Mouse (Mus musculus) midbrain, embryonic 13.5 days (tissue): ENCODE results near the gene Rbp7. TPM values are rescaled to one million over a fixed set of nuclear protein-coding genes. Genes with fewer than 3 reads are reported as not detected.

Experiments used
- ATAC-seq: fragments of 200-750 bp; cut with Nextera tagmentation; 2 replicates; pipeline ENCODE4 v1.8.0; 2017; ENCODE audit warnings: mild to moderate bottlenecking, moderate TSS enrichment, moderate library complexity
- H3K27ac ChIP-seq: fragments of 300-500 bp; sonication (generic); 2 replicates; pipeline ENCODE4 v1.5.1; 2015; ENCODE audit warnings: inconsistent platforms, mild to moderate bottlenecking, moderate library complexity
- H3K27me3 ChIP-seq: fragments of 300-500 bp; sonication (generic); 2 replicates; pipeline ENCODE4 v1.6.1; 2015; ENCODE audit warnings: mild to moderate bottlenecking, inconsistent platforms
- H3K36me3 ChIP-seq: fragments of 300-500 bp; sonication (generic); 2 replicates; pipeline ENCODE4 v1.6.1; 2015; ENCODE audit warnings: mild to moderate bottlenecking, inconsistent platforms
- H3K4me1 ChIP-seq: fragments of 300-500 bp; sonication (generic); replicated peaks from 2 replicates; pipeline ENCODE4 v1.6.1; 2015; ENCODE audit warnings: inconsistent platforms
- H3K4me2 ChIP-seq: fragments of 300-500 bp; sonication (generic); replicated peaks from 2 replicates; pipeline ENCODE4 v1.6.1; 2015; ENCODE audit warnings: moderate library complexity, mild to moderate bottlenecking, inconsistent platforms
- H3K4me3 ChIP-seq: fragments of 300-500 bp; sonication (generic); replicated peaks from 2 replicates; pipeline ENCODE4 v1.5.1; 2015; ENCODE audit warnings: mild to moderate bottlenecking, inconsistent platforms
- H3K9ac ChIP-seq: fragments of 300-500 bp; sonication (generic); replicated peaks from 2 replicates; pipeline ENCODE4 v1.6.1; 2015; ENCODE audit warnings: mild to moderate bottlenecking, inconsistent platforms
- H3K9me3 ChIP-seq: fragments of 300-500 bp; sonication (generic); 2 replicates; pipeline ENCODE4 v1.6.1; 2016; ENCODE audit warnings: mild to moderate bottlenecking, inconsistent platforms
- WGBS: fragments of 180-500 bp; shearing (Covaris S2); methylation state at CpG from one replicate; pipeline ENCODE4 v1.1.7; 2015; 5-methylcytosine and 5-hydroxymethylcytosine counted together
- polyA plus RNA-seq: library from polyadenylated mRNA; unstranded; fragments of >200 nt; fragmentation: Nextera tagmentation; extraction: Ambion mirVana; gene quantifications from 2 replicates; pipeline ENCODE4 v1.2.1, GENCODE M21; 2015

Gene Rbp7
- polyA plus RNA-seq = not detected in 2 replicates

DNA sequence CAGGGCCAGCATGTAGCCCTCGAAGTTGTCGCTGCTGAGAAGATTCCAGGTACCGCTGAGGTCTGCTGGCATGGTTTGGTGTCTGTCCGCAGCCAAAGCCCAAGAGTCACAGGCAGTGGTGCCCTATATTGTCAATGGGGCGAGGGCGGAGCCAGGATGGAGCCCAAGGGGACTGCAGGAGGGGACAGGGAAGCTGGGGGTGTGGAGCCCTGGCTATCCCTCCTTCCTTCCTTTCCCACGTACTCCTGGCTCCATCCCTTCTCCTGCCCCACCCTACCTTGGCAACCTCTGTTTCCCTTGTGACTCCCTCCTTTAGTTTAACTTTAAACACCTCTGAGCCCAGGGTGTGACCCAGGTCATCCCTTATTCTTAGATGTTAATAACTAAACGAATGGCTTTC, at the start of gene Rbp7:
TSS of gene Rbp7 (minus strand) at position 100 of the 400 bp plus-strand sequence.
- WGBS = 64% methylated on average over 8 of the region's 8 CpGs
- no peak within 1 kb of the TSS for H3K9ac ChIP-seq
- no peaks in the 10 kb centered on the region for H3K9me3 ChIP-seq
- no peaks in the 10 kb centered on the region for H3K36me3 ChIP-seq
- no peaks in the 10 kb centered on the region for H3K4me1 ChIP-seq
- no peak within 1 kb of the TSS for H3K4me2 ChIP-seq
- H3K4me3 ChIP-seq = no peak within 1 kb of the TSS
- no peak within 1 kb of the TSS for H3K27ac ChIP-seq
- no peak for ATAC-seq
- H3K27me3 ChIP-seq = no peaks in the 10 kb centered on the region

- ATAC-seq = no peak
- H3K27me3 ChIP-seq = no peaks in the 10 kb centered on the region
- no peak overlapping the region for H3K4me2 ChIP-seq
- no peaks in the 10 kb centered on the region for H3K9me3 ChIP-seq
- peak overlapping the region; percentile 23; the same call in 1 of the 2 replicates for H3K9ac ChIP-seq
- no peak overlapping the region for H3K4me3 ChIP-seq
- 0 out of 2 replicates have a peak, but pooled peaks cover 6% of the 10 kb centered on the region for H3K4me1 ChIP-seq
- 82% methylated on average over 5 of the region's 5 CpGs for WGBS
- peaks cover 26% of the 10 kb centered on the region for H3K36me3 ChIP-seq
- peak overlapping the region; percentile 45; the same call in 1 of the 2 replicates for H3K27ac ChIP-seq
These were observed 49.6 kb upstream of the Rbp7 start for GRCm38 (mm10) chr4:149504363-149504762.

DNA sequence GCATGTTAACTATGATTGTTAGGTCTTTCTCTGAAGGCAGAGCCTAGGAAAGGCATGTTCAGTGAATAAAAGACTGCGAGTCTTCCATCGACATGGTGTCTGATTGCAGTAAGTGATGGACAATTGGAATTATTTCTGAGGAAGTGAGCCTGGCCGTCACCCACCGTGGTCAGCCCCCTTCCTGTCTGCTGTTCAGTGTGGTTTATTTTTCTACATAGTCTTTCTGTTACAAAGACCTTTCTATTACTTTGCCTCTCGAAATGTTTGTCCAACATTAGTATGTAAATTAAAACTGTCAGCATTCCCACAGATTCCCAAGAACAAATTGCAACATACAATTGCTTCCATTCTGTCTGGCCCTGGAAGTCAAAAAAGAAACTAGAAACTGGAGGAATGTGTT, 45.0 kb upstream of the Rbp7 start:
- Histone ChIP-seq H3K9ac (no peak overlapping the region), H3K4me1 (peaks cover 12% of the 10 kb centered on the region), H3K36me3 (peaks cover 59% of the 10 kb centered on the region), H3K4me3 (no peak overlapping the region), H3K4me2 (no peak overlapping the region), H3K9me3 (no peaks in the 10 kb centered on the region), H3K27ac (no peak overlapping the region), H3K27me3 (no peaks in the 10 kb centered on the region)
- 76% methylated on average over 5 of the region's 5 CpGs for WGBS
- ATAC-seq = no peak

DNA sequence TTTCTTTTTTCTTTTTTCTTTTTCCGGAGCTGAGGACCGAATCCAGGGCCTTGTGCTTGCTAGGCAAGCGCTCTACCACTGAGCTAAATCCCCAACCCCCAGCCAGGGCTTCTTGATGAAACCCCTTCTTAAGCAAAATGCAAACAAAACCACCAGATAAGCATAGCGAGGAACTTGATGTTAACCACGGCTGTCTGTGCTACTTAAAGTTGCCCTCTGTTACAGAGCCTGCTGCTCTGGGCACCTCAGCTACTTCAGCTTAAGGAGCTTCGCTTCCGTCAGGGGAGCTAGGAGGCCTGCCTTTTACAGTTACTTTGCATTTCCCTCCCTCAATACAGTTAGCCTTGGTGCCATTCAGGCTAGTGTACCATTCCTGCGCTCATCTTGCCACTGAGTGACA, 44.1 kb upstream of the Rbp7 start:
- Histone ChIP-seq H3K27me3 (no peaks in the 10 kb centered on the region), H3K4me2 (no peak overlapping the region), H3K27ac (no peak overlapping the region), H3K4me1 (peaks cover 10% of the 10 kb centered on the region), H3K9ac (no peak overlapping the region), H3K9me3 (no peaks in the 10 kb centered on the region), H3K36me3 (peaks cover 68% of the 10 kb centered on the region), H3K4me3 (no peak overlapping the region)
- no peak for ATAC-seq
- WGBS = 75% methylated on average over 8 of the region's 8 CpGs

GRCm38 (mm10) chr4:149496612-149497011, 41.8 kb upstream of the Rbp7 start:
- no peaks in the 10 kb centered on the region for H3K27me3 ChIP-seq
- no peaks in the 10 kb centered on the region for H3K9me3 ChIP-seq
- ATAC-seq = peak; percentile 62; the same call in 1 of the 2 replicates
- 13% methylated on average over 2 of the region's 2 CpGs for WGBS
- no peak overlapping the region for H3K4me3 ChIP-seq
- H3K9ac ChIP-seq = no peak overlapping the region
- H3K4me1 ChIP-seq = peaks cover 10% of the 10 kb centered on the region
- peaks cover 78% of the 10 kb centered on the region for H3K36me3 ChIP-seq
- H3K4me2 ChIP-seq = no peak overlapping the region
- peak overlapping the region; percentile 14; the same call in 1 of the 2 replicates for H3K27ac ChIP-seq

GRCm38 (mm10) chr4:149491151-149491550, 36.4 kb upstream of the Rbp7 start:
- 96% methylated on average over 3 of the region's 3 CpGs for WGBS

DNA sequence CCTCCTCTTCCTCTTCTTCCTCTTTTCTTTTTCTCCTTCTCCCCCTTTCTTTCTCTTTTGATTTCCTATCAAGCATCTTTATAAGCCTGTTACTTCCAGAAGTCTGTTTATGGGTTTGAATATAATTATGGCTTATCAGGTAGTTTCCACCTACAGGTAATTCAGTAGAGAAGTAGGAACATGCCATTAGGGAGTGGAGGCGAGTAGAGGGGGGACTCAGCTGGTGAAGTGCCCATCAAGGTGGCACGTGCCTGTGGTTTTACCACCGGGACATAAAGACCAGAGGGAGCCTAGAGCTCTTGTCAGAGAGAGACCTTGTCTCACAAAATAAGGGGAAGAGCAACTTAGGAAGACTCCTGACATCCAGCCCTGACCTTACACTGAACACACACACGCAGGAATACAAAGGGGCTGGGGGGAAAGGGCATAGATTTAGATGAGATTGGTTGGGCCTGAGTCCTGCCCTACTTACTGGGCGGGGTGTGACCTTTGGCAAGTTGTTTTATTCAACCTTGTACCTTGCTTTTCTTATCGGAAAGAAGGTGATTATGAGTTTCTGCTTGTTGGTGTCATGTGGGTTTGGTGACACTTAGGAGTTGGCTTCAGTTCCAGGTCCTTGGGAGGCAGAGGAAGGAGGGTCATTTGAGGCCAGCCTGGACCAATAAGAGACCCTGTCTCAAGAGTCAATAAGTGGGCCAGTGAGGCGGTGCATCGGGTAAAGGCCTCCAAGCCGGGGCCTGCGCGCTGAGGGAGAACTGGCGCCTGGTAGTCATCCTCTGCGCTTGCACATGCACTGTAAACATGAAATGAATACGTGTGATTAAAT, 34.9 kb upstream of the Rbp7 start:
- H3K4me1 ChIP-seq = peaks cover 16% of the 10 kb centered on the region
- ATAC-seq = no peak
- no peak overlapping the region for H3K4me3 ChIP-seq
- 95% methylated on average over 14 of the region's 14 CpGs for WGBS
- H3K36me3 ChIP-seq = peaks cover 76% of the 10 kb centered on the region
- H3K4me2 ChIP-seq = no peak overlapping the region
- H3K9me3 ChIP-seq = no peaks in the 10 kb centered on the region
- no peak overlapping the region for H3K27ac ChIP-seq
- no peaks in the 10 kb centered on the region for H3K27me3 ChIP-seq
- no peak overlapping the region for H3K9ac ChIP-seq

More at GRCm38 (mm10) chr4:149491151-149491550, 36.4 kb upstream of the Rbp7 start:
- H3K4me1 ChIP-seq = peaks cover 15% of the 10 kb centered on the region
- no peak overlapping the region for H3K9ac ChIP-seq
- no peaks in the 10 kb centered on the region for H3K9me3 ChIP-seq
- peaks cover 89% of the 10 kb centered on the region for H3K36me3 ChIP-seq
- no peak for ATAC-seq
- no peaks in the 10 kb centered on the region for H3K27me3 ChIP-seq
- no peak overlapping the region for H3K27ac ChIP-seq
- H3K4me2 ChIP-seq = no peak overlapping the region
- H3K4me3 ChIP-seq = no peak overlapping the region

GRCm38 (mm10) chr4:149487729-149488128, 33.0 kb upstream of the Rbp7 start:
- no peak for ATAC-seq
- Histone ChIP-seq H3K36me3 (peaks cover 58% of the 10 kb centered on the region), H3K9me3 (no peaks in the 10 kb centered on the region), H3K27ac (no peak overlapping the region), H3K27me3 (no peaks in the 10 kb centered on the region), H3K4me2 (no peak overlapping the region), H3K4me1 (peaks cover 24% of the 10 kb centered on the region), H3K4me3 (no peak overlapping the region), H3K9ac (no peak overlapping the region)
- 96% methylated on average over 12 of the region's 12 CpGs for WGBS

DNA sequence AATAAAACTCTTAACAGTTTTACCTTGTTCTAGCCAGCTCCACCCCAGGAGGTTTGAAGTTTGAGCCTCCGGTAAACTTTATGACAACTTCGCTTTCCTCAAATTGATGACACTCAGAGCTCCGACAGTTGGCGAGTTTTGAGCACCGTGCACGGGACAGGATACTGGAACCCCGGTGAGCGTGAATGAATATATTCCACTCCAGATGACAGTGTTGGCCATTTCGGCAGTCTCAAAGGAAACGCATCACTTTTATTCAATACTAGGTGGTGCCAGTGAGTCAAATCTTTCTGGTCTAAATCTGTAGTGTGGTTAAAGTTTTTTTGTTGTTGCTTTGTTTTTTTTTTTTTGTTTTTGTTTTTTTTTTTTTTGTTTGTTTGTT, 31.0 kb upstream of the Rbp7 start:
- H3K36me3 ChIP-seq = peaks cover 40% of the 10 kb centered on the region
- no peaks in the 10 kb centered on the region for H3K27me3 ChIP-seq
- peak overlapping the region; percentile 81 for H3K4me3 ChIP-seq
- 2% methylated on average over 10 of the region's 10 CpGs for WGBS
- H3K9me3 ChIP-seq = no peaks in the 10 kb centered on the region
- peaks cover 24% of the 10 kb centered on the region for H3K4me1 ChIP-seq
- H3K9ac ChIP-seq = peak overlapping the region; percentile 81
- H3K4me2 ChIP-seq = peak overlapping the region; percentile 89
- H3K27ac ChIP-seq = peak overlapping the region; percentile 54; the same call in 1 of the 2 replicates
- peak; percentile 28; the same call in 1 of the 2 replicates for ATAC-seq

DNA sequence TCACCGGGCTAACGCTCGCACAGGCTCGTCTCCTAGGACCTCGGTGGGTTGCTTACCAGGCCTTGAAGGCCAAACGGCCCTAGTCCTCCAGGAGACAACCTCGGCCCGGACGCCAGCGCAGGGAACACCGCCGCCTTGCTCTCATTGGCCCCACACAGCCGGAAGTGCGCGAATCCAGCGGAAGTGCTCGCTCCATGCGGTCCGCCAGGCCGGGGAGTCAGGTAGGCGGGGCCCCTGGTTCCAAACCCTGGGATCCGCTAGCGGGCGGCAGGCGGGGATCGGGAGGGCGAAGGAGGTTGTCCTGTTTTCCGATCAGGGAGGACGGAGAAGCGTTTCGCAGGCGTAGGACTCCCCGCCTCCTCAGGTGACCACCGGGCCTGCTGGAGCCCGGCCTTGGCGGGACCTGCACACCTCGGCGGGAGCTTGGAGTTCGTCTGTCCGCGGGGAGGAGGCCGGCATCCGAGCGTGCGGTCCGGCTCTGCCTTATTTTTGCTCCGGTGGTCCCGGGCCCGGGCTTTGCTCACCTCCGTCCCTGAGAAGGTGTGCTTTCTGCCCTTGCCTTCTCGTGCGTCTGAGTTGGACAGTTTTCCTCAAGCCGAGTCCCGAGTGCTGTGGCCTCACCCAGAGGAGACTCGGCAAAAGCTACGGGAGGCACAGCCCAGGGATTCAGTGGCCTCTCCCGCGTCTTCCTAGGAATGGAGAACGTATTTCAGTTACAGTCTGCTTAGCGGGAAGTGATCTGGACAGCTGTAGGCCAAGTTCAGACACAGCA, 30.5 kb upstream of the Rbp7 start, which contains the start of the genes Nmnat1 and Lzic:
TSS of gene Nmnat1 (minus strand) at position 150 of the 772 bp plus-strand sequence.
TSS of gene Lzic (plus strand) at position 177 of the 772 bp plus-strand sequence.
- Histone ChIP-seq H3K4me1 (peaks cover 24% of the 10 kb centered on the region), H3K9me3 (no peaks in the 10 kb centered on the region), H3K36me3 (peaks cover 36% of the 10 kb centered on the region), H3K4me2 (peak within 1 kb of the TSS; percentile 89), H3K4me3 (peak within 1 kb of the TSS; percentile 81), H3K9ac (peak within 1 kb of the TSS; percentile 81), H3K27me3 (no peaks in the 10 kb centered on the region), H3K27ac (peak within 1 kb of the TSS; percentile 54)
- peak; percentile 99 for ATAC-seq
- under 1% methylated on average over 60 of the region's 60 CpGs for WGBS

DNA sequence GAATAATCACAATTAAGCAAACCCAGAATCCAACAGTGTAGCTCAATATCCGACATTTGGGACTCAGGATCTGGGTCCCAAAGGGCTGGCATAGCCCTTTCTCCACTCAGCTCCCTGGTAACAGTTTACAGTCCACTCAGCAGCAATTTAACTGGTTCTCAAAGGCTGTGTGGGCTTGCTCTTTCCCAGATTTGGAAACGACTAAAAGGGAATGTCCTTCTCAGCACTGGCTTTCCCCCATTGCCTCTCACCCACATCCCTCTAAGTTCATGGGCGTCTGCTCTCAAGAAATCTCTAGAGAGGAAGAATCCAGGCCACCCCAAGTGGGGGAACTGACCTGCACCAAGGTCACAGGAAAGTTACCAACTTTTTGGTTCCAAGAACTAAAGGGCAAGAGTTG, 29.8 kb upstream of the Rbp7 start:
- H3K27me3 ChIP-seq = no peaks in the 10 kb centered on the region
- H3K4me3 ChIP-seq = peak overlapping the region; percentile 81
- H3K36me3 ChIP-seq = peaks cover 29% of the 10 kb centered on the region
- WGBS = 44% methylated on average over 3 of the region's 3 CpGs
- no peak for ATAC-seq
- H3K9ac ChIP-seq = peak overlapping the region; percentile 81
- H3K9me3 ChIP-seq = no peaks in the 10 kb centered on the region
- H3K4me1 ChIP-seq = peaks cover 24% of the 10 kb centered on the region
- peak overlapping the region; percentile 89 for H3K4me2 ChIP-seq
- H3K27ac ChIP-seq = peak overlapping the region; percentile 54; the same call in 1 of the 2 replicates

DNA sequence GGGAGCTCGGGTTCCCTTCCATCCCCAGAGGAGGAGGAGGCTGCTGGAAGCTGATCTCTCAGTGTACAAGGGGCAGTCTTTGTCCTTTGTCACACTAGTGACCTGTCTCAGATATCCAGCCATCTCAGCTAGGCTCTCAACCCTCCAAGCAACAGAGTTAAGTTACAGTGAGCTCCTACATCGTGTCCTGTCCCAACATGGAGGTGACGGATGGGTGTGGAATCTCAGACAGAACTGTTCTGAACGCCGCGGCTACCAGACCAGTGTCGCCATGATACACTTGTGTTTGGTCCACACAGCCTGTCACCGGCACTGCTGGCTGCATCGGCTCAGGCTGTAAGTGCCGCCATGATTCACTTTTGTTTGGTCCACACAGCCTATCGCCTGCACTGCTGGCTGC, 22.3 kb upstream of the Rbp7 start, which contains the start of gene Tmem274:
TSS of gene Tmem274 (plus strand) at position 301 of the 400 bp plus-strand sequence.
- peaks cover 16% of the 10 kb centered on the region for H3K36me3 ChIP-seq
- no peak for ATAC-seq
- no peaks in the 10 kb centered on the region for H3K27me3 ChIP-seq
- H3K9me3 ChIP-seq = no peaks in the 10 kb centered on the region
- no peak within 1 kb of the TSS for H3K9ac ChIP-seq
- no peaks in the 10 kb centered on the region for H3K4me1 ChIP-seq
- no peak within 1 kb of the TSS for H3K4me2 ChIP-seq
- no peak within 1 kb of the TSS for H3K27ac ChIP-seq
- WGBS = 94% methylated on average over 11 of the region's 11 CpGs
- no peak within 1 kb of the TSS for H3K4me3 ChIP-seq
